Mouse (Mus musculus) myocyte (in vitro differentiated cells): ENCODE results near the gene Siae. TPM values are rescaled to one million over a fixed set of nuclear protein-coding genes. Genes with fewer than 3 reads are reported as not detected.

Experiments
- H3K27me3 ChIP-seq: one replicate; pipeline ENCODE4 v1.6.1; 2011; ENCODE audit not compliant: control insufficient read depth, insufficient read depth, insufficient read length
- H3K36me3 ChIP-seq: one replicate; pipeline ENCODE4 v1.6.1; 2011; ENCODE audit not compliant: control insufficient read depth, insufficient read depth
- H3K4me2 ChIP-seq: one replicate; pipeline ENCODE4 v1.6.1; 2011; ENCODE audit warnings: low read depth, control low read depth
- H3K4me3 ChIP-seq: one replicate; pipeline ENCODE4 v1.5.1; 2011; ENCODE audit warnings: mild to moderate bottlenecking, control low read depth, moderate library complexity
- H3K79me2 ChIP-seq: one replicate; pipeline ENCODE4 v1.6.1; 2011; ENCODE audit not compliant: control insufficient read depth, insufficient read depth
- H3ac ChIP-seq: one replicate; pipeline ENCODE4 v1.6.1; 2011; ENCODE audit not compliant: control insufficient read depth, insufficient read length
- CEBPB ChIP-seq: IDR thresholded peaks from 2 replicates; pipeline ENCODE4 v1.6.1; 2011; ENCODE audit warnings: mild to moderate bottlenecking, moderate library complexity; ENCODE audit not compliant: poor library complexity, insufficient read depth, severe bottlenecking
- E2F4 ChIP-seq: IDR thresholded peaks from one replicate; pipeline ENCODE4 v1.6.1; 2011; ENCODE audit warnings: mild to moderate bottlenecking, control low read depth, moderate library complexity; ENCODE audit not compliant: insufficient read depth
- MAX ChIP-seq: IDR thresholded peaks from one replicate; pipeline ENCODE4 v1.6.1; 2011; ENCODE audit warnings: low read depth, mild to moderate bottlenecking, control low read depth
- MYOD1 ChIP-seq, 3 experiments: IDR thresholded peaks; one replicate each; pipeline ENCODE4 v1.6.1; 2011; ENCODE audit warnings: control low read depth in 2 of 3, low read depth in 2 of 3, mild to moderate bottlenecking in 2 of 3, moderate library complexity in 1 of 3; ENCODE audit not compliant: insufficient read length in 2 of 3, control insufficient read depth in 1 of 3
- MYOG ChIP-seq, 3 experiments: IDR thresholded peaks; one replicate each; pipeline ENCODE4 v1.6.1; 2011; ENCODE audit warnings: control low read depth in 2 of 3, low read depth in 2 of 3, mild to moderate bottlenecking in 2 of 3; ENCODE audit not compliant: insufficient read length in 2 of 3, control insufficient read depth in 1 of 3, insufficient read depth in 1 of 3
- POLR2A ChIP-seq: IDR thresholded peaks from one replicate; pipeline ENCODE4 v1.6.1; 2011; ENCODE audit warnings: low read depth, mild to moderate bottlenecking, control low read depth, moderate library complexity; ENCODE audit not compliant: insufficient read length
- POLR2AphosphoS2 ChIP-seq: IDR thresholded peaks from one replicate; pipeline ENCODE4 v1.6.1; 2011; ENCODE audit warnings: low read depth, control low read depth; ENCODE audit not compliant: insufficient read length
- REST ChIP-seq: IDR thresholded peaks from one replicate; pipeline ENCODE4 v1.6.1; 2011; ENCODE audit warnings: mild to moderate bottlenecking, control low read depth, moderate library complexity; ENCODE audit not compliant: insufficient read depth, insufficient read length
- SRF ChIP-seq: IDR thresholded peaks from one replicate; pipeline ENCODE4 v1.6.1; 2011; ENCODE audit warnings: low read depth; ENCODE audit not compliant: control insufficient read depth, insufficient read length
- TCF12 ChIP-seq: IDR thresholded peaks from one replicate; pipeline ENCODE4 v1.6.1; 2011; ENCODE audit warnings: mild to moderate bottlenecking, control low read depth; ENCODE audit not compliant: poor library complexity, insufficient read depth, severe bottlenecking
- TCF3 ChIP-seq: IDR thresholded peaks from one replicate; pipeline ENCODE4 v1.6.1; 2011; ENCODE audit warnings: low read depth, control low read depth; ENCODE audit not compliant: insufficient read length
- USF1 ChIP-seq: IDR thresholded peaks from one replicate; pipeline ENCODE4 v1.6.1; 2011; ENCODE audit warnings: low read depth, mild to moderate bottlenecking, control low read depth, moderate library complexity
- polyA plus RNA-seq: library from polyadenylated mRNA; unstranded; fragments of >200 nt; fragmentation: generic; extraction: Trizol; gene quantifications from one replicate; pipeline ENCODE4 v1.2.1, GENCODE M21; 2012; ENCODE audit warnings: missing spikeins

Gene Siae
- polyA plus RNA-seq, 1 experiment, result 0.60 TPM

DNA sequence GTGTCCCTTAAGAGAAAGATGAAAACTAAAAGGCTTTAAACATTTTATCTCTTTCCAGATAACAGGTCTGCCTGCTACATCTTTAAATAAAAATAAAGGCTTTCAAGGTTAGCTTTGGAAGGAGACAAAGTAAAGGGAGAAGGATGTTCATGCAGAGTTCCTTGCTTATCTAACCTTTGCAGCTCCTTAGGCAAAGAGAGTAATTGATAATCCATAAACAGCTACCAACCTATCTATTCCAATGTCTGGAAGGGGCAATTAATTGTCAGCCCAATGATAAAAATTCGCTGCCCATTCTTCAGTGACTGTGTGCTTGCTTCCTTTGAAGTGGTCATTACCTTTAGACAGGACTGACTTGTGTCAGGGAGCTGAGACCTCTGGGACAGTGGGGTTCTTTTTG, 8.3 kb downstream of the Siae start:
- H3K4me2 ChIP-seq, result no peak overlapping the region
- TF ChIP-seq REST (no peak), CEBPB (no peak), E2F4 (no peak), MAX (no peak), TCF3 (no peak), USF1 (no peak), MYOD1 (IDR thresholded peaks at IDR 0.05; ENCODE audit: control insufficient read depth in 1 of 3, insufficient read length in 2 of 3, low read depth in 2 of 3) (no peak), POLR2AphosphoS2 (no peak), MYOG (IDR thresholded peaks at IDR 0.05; ENCODE audit: control insufficient read depth in 1 of 3, insufficient read depth in 1 of 3, insufficient read length in 2 of 3, low read depth in 2 of 3) (no peak), TCF12 (no peak)
- H3ac ChIP-seq, result no peak overlapping the region
- no peaks in the 10 kb centered on the region for H3K36me3 ChIP-seq
- H3K27me3 ChIP-seq, result peaks cover 10% of the 10 kb centered on the region
- H3K4me3 ChIP-seq, result no peak overlapping the region
- H3K79me2 ChIP-seq, result no peaks in the 10 kb centered on the region

DNA sequence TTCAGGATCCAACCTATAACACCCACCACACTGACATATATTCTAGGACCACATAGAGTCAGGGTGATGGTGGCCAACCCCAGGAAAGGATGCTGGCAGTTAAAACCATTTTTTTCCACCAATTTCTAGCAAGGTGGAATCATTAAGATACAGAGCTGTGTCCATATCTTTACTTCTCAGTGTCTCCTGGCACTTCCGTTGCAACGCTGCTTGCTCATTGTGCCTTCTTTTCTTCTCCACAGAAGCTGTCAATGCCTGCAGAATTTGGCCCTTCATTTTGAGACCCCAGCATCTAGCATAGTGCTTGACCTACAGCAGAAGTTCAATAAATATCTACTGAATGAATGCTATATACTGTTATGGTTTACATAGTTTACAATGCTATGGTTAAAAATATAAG, 11.5 kb downstream of the Siae start:
- Histone ChIP-seq H3ac (no peak overlapping the region), H3K27me3 (peaks cover 14% of the 10 kb centered on the region), H3K36me3 (no peaks in the 10 kb centered on the region), H3K4me3 (no peak overlapping the region), H3K79me2 (no peaks in the 10 kb centered on the region), H3K4me2 (no peak overlapping the region)
- no peak for TF ChIP-seq TCF3
- no peak for TF ChIP-seq MYOG (IDR thresholded peaks at IDR 0.05; ENCODE audit: control insufficient read depth in 1 of 3, insufficient read depth in 1 of 3, insufficient read length in 2 of 3, low read depth in 2 of 3)
- no peak for TF ChIP-seq REST
- TF ChIP-seq POLR2AphosphoS2, result no peak
- TF ChIP-seq MAX, result no peak
- no peak for TF ChIP-seq E2F4
- TF ChIP-seq POLR2A, result no peak
- no peak for TF ChIP-seq CEBPB
- TF ChIP-seq USF1, result no peak
- no peak for TF ChIP-seq SRF
- no peak for TF ChIP-seq TCF12
- TF ChIP-seq MYOD1 (IDR thresholded peaks at IDR 0.05; ENCODE audit: control insufficient read depth in 1 of 3, insufficient read length in 2 of 3, low read depth in 2 of 3), result no peak

DNA sequence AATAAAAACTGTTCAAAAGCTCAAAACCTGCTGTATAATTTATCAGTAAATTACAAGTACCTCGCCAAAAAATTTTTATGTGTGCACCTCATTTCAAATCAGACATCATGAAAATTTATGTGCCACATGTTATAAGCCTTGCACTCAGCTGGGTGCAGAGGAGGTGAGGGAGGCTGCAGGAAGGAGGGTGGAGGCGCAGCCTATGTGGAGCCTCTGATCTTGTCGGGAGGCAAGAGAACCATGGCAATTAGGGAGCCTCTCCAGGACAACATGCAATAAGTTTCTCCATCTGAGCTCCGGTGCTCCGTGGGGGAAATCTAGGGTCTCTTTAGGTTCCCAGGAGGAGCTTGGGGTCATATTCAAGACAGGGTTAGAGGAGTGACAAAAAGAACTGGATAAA, 12.0 kb downstream of the Siae start:
- no peak for TF ChIP-seq POLR2A
- TF ChIP-seq POLR2AphosphoS2, result no peak
- TF ChIP-seq REST, result no peak
- TF ChIP-seq TCF12, result no peak
- no peak for TF ChIP-seq CEBPB
- TF ChIP-seq MAX, result no peak
- no peak for TF ChIP-seq MYOG (IDR thresholded peaks at IDR 0.05; ENCODE audit: control insufficient read depth in 1 of 3, insufficient read depth in 1 of 3, insufficient read length in 2 of 3, low read depth in 2 of 3)
- TF ChIP-seq MYOD1 (IDR thresholded peaks at IDR 0.05; ENCODE audit: control insufficient read depth in 1 of 3, insufficient read length in 2 of 3, low read depth in 2 of 3), result no peak
- no peak for TF ChIP-seq SRF
- no peak for TF ChIP-seq USF1
- TF ChIP-seq E2F4, result no peak
- no peaks in the 10 kb centered on the region for H3K79me2 ChIP-seq
- H3ac ChIP-seq, result no peak overlapping the region
- H3K27me3 ChIP-seq, result peaks cover 14% of the 10 kb centered on the region
- no peak overlapping the region for H3K4me2 ChIP-seq
- H3K36me3 ChIP-seq, result no peaks in the 10 kb centered on the region
- no peak overlapping the region for H3K4me3 ChIP-seq

DNA sequence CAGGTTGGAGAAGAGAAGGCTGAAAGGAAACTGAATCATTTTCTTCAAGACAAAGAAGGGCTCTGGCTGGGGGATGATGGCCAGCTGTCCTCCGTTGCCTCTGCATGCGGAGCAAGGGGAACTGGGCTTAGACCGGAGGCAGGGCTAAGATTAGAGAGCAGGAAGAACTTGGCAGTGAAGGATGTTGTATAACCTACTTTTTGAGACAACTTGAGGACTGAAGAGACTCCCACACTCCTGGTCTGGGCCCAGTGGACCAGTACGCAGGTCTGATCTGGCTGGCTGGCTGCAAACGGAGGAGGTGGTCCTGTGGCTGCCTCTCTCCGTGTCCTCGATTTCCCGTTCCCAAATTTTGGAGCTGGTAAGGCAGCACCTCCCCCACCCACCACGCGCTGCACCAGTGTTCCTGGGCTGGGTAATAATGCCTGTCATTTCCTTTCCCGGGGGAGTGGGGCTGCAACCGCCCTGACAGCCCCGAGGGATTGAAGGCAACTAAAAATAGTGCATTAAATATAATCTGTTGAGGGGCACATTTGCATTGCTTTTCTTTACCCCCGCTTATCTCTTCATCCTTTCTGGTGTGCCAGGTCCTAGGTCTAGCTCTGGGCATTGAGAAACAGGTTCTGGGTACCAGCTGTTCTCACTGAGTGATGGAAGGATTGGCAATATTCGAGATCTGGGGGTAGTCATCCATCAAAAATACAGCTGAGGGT, 12.6 kb downstream of the Siae start:
- Histone ChIP-seq H3ac (no peak overlapping the region), H3K4me3 (no peak overlapping the region), H3K4me2 (no peak overlapping the region), H3K79me2 (no peaks in the 10 kb centered on the region), H3K27me3 (peaks cover 14% of the 10 kb centered on the region), H3K36me3 (no peaks in the 10 kb centered on the region)
- no peak for TF ChIP-seq TCF3
- no peak for TF ChIP-seq E2F4
- TF ChIP-seq TCF12, result no peak
- no peak for TF ChIP-seq REST
- TF ChIP-seq MAX, result no peak
- TF ChIP-seq POLR2AphosphoS2, result no peak
- no peak for TF ChIP-seq MYOG (IDR thresholded peaks at IDR 0.05; ENCODE audit: control insufficient read depth in 1 of 3, insufficient read depth in 1 of 3, insufficient read length in 2 of 3, low read depth in 2 of 3)
- TF ChIP-seq MYOD1 (IDR thresholded peaks at IDR 0.05; ENCODE audit: control insufficient read depth in 1 of 3, insufficient read length in 2 of 3, low read depth in 2 of 3), result no peak
- TF ChIP-seq POLR2A, result no peak
